Mouse (Mus musculus): ENCODE measurements around the gene Olig2. TPM values are rescaled to one million over a fixed set of nuclear protein-coding genes. Genes with fewer than 3 reads are reported as not detected.

Gene Olig2
- total RNA-seq, 4 experiments from 2014 or later = not detected

- no peak for DNase-seq (ENCODE audit: low spot score)
These were observed 45.8 kb downstream of the Olig2 start for GRCm38 (mm10) chr16:91270982-91271549.

GRCm38 (mm10) chr16:91271634-91272033 lies 46.4 kb downstream of the Olig2 start:
- no peak for DNase-seq (ENCODE audit: low spot score)

Other genes with a start within 250 kb of the Olig2 start
- 10 to 100 TPM; 28.0 to 36.2 (median 29.7) TPM for gene Synj1, start 214.1 kb upstream of the Olig2 start, total RNA-seq (2022)
- 10 to 100 TPM in 3 of 4 experiments, 1 to 10 TPM in 1; 8.1 to 18.6 (median 12.5) TPM for gene Paxbp1, start 180.9 kb upstream of the Olig2 start, total RNA-seq (2022)
- gene 4932438H23Rik, start 130.3 kb upstream of the Olig2 start, total RNA-seq (2022) = under 1 TPM in 3 of 4 experiments, not detected in 1; 0.11 to 0.16 (median 0.14) TPM
- gene Olig1, start 44.3 kb downstream of the Olig2 start, total RNA-seq (2022) = not detected
- 10 to 100 TPM; 27.6 to 35.3 (median 32.6) TPM for gene Ifnar2, start 147.3 kb downstream of the Olig2 start, total RNA-seq (2022)
- not detected for gene Gm21970, start 166.3 kb downstream of the Olig2 start, total RNA-seq (2022)
- 100 to 1,000 TPM; 116 to 131 (median 129) TPM for gene Il10rb, start 180.7 kb downstream of the Olig2 start, total RNA-seq (2022)